Mouse (Mus musculus) frontal cortex, adult 2 months (tissue): ENCODE results near the gene Slc4a8. TPM values are rescaled to one million over a fixed set of nuclear protein-coding genes. Genes with fewer than 3 reads are reported as not detected.
"Not testable (repeated sequence)": the region's sequence is repeated elsewhere in the genome, so short reads cannot be mapped to it uniquely, and the experiment has no call there.

Experiments used
- DNase-seq, 2 experiments: peaks; one replicate each; pipeline ENCODE4 v3.0.0; 2022; ENCODE audit warnings: low spot score in 1 of 2; ENCODE audit errors: extremely low spot score in 1 of 2
- polyA plus RNA-seq: library from polyadenylated mRNA; depleted of rRNA; stranded (reverse); fragments of >200 nt; gene quantifications from 2 replicates; pipeline ENCODE4 v1.2.3, GENCODE M21; 2012

The Slc4a8 gene
- polyA plus RNA-seq, 1 experiment, result 35.4 TPM

GRCm38 (mm10) chr15:100822370-100822769 is 60.8 kb downstream of the Slc4a8 start:
- DNase-seq, result not testable (repeated sequence)

GRCm38 (mm10) chr15:100825249-100825856 is 63.8 kb downstream of the Slc4a8 start:
- peak; percentile 51 to 76 for DNase-seq

- DNase-seq, result no peak
Observed at GRCm38 (mm10) chr15:100826076-100826475, 64.5 kb downstream of the Slc4a8 start.

GRCm38 (mm10) chr15:100829775-100830174 is 68.2 kb downstream of the Slc4a8 start:
- DNase-seq, result peak; percentile 77 to 85

GRCm38 (mm10) chr15:100830682-100831081 is 69.1 kb downstream of the Slc4a8 start:
- no peak for DNase-seq

GRCm38 (mm10) chr15:100832144-100832543 is 70.6 kb downstream of the Slc4a8 start:
- DNase-seq, result peak; percentile 55 to 65

- DNase-seq, result peak; percentile 47 to 79
Observed at GRCm38 (mm10) chr15:100832784-100833183, 71.2 kb downstream of the Slc4a8 start.

GRCm38 (mm10) chr15:100836729-100837128 is 75.2 kb downstream of the Slc4a8 start:
- DNase-seq, result no peak

GRCm38 (mm10) chr15:100838607-100839207 is 77.2 kb downstream of the Slc4a8 start:
- peak in 1 of 2 experiments; percentile 79 for DNase-seq

GRCm38 (mm10) chr15:100844336-100844735 is 82.8 kb downstream of the Slc4a8 start:
- DNase-seq, result no peak

- DNase-seq, result no peak
Observed at GRCm38 (mm10) chr15:100845049-100845879, 83.7 kb downstream of the Slc4a8 start.

- no peak for DNase-seq
Observed at GRCm38 (mm10) chr15:100847193-100847592, 85.6 kb downstream of the Slc4a8 start.

GRCm38 (mm10) chr15:100857586-100857985 is 96.0 kb downstream of the Slc4a8 start:
- DNase-seq, result no peak

- DNase-seq, result no peak
Observed at GRCm38 (mm10) chr15:100860856-100861255, 99.3 kb downstream of the Slc4a8 start.

- no peak for DNase-seq
Observed at GRCm38 (mm10) chr15:100865556-100865955, 104.0 kb downstream of the Slc4a8 start.

GRCm38 (mm10) chr15:100869558-100869957 is 108.0 kb downstream of the Slc4a8 start, which contains the start of gene Scn8a:
Gene Scn8a (plus strand): TSS chr15:100869858.
- DNase-seq, result no peak

- DNase-seq, result peak; percentile 44 to 80
Observed at GRCm38 (mm10) chr15:100870001-100870774, 108.6 kb downstream of the Slc4a8 start.

- DNase-seq, result peak in 1 of 2 experiments; percentile 63
Observed at GRCm38 (mm10) chr15:100870775-100871106, 109.2 kb downstream of the Slc4a8 start.

GRCm38 (mm10) chr15:100871107-100872011 is 109.8 kb downstream of the Slc4a8 start:
- peak in 1 of 2 experiments; percentile 58 for DNase-seq

- DNase-seq, result peak in 1 of 2 experiments; percentile 60
Observed at GRCm38 (mm10) chr15:100873155-100873554, 111.6 kb downstream of the Slc4a8 start.
